ENCODE assay signal across 27 mouse cellular contexts in the genomic region with DNA sequence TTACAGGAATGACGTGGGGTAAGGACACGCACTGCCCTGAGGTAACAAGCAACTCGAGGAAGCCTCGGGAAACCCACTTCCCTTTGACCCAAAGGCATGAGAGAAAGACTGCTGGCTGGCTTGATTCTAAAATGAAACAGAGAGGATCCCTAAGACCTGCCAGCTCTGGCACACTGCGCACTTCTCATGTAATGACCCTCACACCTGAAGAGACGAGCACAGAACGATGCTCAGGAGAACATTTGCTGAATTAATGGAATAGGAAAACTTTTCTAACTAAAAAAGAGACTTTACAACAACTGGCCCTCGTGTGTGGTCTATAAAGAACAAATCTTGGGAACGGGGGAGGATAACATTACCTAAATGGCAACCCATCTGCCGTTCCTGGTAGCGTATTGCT. TPM values are rescaled to one million over a fixed set of nuclear protein-coding genes. Genes with fewer than 3 reads are reported as not detected.
DNase-seq lines count a peak whose midpoint lies in the region; ATAC-seq and TF ChIP-seq lines count a peak whose summit lies in the region.
"Had no signal": no experiment of that assay in that cellular context is flagged by ENCODE, and none has a peak within 500 bp of the region (broad histone marks: within the 10 kb centered on the region; RNA-seq: fewer than 3 reads in every experiment).

No protein-coding gene starts in this region.

- H3K27me3 ChIP-seq in kidney, adult 2 months (replicated peaks; ENCODE audit: control insufficient read depth, insufficient read depth, low read length): no peaks in the 10 kb centered on the region
- no peaks in the 10 kb centered on the region for H3K27me3 ChIP-seq in kidney, embryonic 15.5 days
- no peaks in the 10 kb centered on the region for H3K27me3 ChIP-seq in liver, adult 2 months (ENCODE audit: control insufficient read depth, insufficient read depth, low read length)
- no peaks in the 10 kb centered on the region for H3K27me3 ChIP-seq in liver, embryonic 12.5 days (replicated peaks)
- no peaks in the 10 kb centered on the region for H3K27me3 ChIP-seq in kidney, embryonic 16.5 days (ENCODE audit: insufficient read depth, low read length)
- H3K27me3 ChIP-seq: CH12.LX; heart, embryonic 12.5 days; limb, embryonic 13.5 days; liver, embryonic 15.5 days; Patski had no signal

- ATAC-seq in kidney, embryonic 15.5 days (replicated peaks; ENCODE audit: low FRiP score): no peak
- ATAC-seq in liver, embryonic 12.5 days: no peak
- no peak for ATAC-seq in kidney, embryonic 16.5 days (ENCODE audit: low FRiP score, low TSS enrichment)
- ATAC-seq: forebrain, embryonic 16.5 days; hindbrain, postnatal 0 days; intestine, embryonic 16.5 days; Patski had no signal

- no peak for TF ChIP-seq POLR2A in kidney, adult 2 months (IDR thresholded peaks at IDR 0.05; ENCODE audit: low read depth, low read length)
- no peak for TF ChIP-seq POLR2A in liver, adult 2 months (IDR thresholded peaks at IDR 0.05; ENCODE audit: extremely low read depth, insufficient read depth, low read length)

- WGBS in kidney, adult 2 months: 50% methylated on average over 11 of the region's 11 CpGs
- 81% methylated on average over 11 of the region's 11 CpGs for WGBS in kidney, embryonic 15.5 days
- WGBS in liver, adult 2 months: 45% methylated on average over 11 of the region's 11 CpGs
- 72% methylated on average over 11 of the region's 11 CpGs for WGBS in liver, embryonic 12.5 days (ENCODE audit: insufficient replicate concordance)
- 79% methylated on average over 11 of the region's 11 CpGs for WGBS in kidney, embryonic 16.5 days

- peak; percentile 59 for DNase-seq in kidney, adult 2 months
- peak; percentile 75 for DNase-seq in liver, adult 2 months (ENCODE audit: extremely low read depth, low read depth, low spot score)
- DNase-seq in kidney, postnatal 36 days: peak; percentile 31 to 41
- DNase-seq in heart, adult 18-20 months: no peak
- DNase-seq: adrenal gland, adult 8-10 months; B cell, adult 2 months; cerebellum, postnatal 10 days; gastrocnemius, postnatal 10 days; heart, postnatal 10 days; lung, postnatal 4 days; midbrain, embryonic 14.5 days; right cerebral cortex, postnatal 14 days; thymus, postnatal 25 days had no signal

- no peaks in the 10 kb centered on the region for H3K9me3 ChIP-seq in kidney, embryonic 15.5 days (replicated peaks)
- H3K9me3 ChIP-seq in liver, embryonic 12.5 days (replicated peaks): no peaks in the 10 kb centered on the region
- H3K9me3 ChIP-seq in kidney, embryonic 16.5 days (ENCODE audit: low read length): no peaks in the 10 kb centered on the region
- H3K9me3 ChIP-seq: embryonic facial prominence, embryonic 10.5 days; forebrain, embryonic 10.5 days; heart, embryonic 12.5 days; limb, embryonic 13.5 days; liver, embryonic 15.5 days had no signal

- no peaks in the 10 kb centered on the region for H3K36me3 ChIP-seq in kidney, adult 2 months (ENCODE audit: control insufficient read depth, insufficient read depth, low read length)
- no peaks in the 10 kb centered on the region for H3K36me3 ChIP-seq in kidney, embryonic 15.5 days
- no peaks in the 10 kb centered on the region for H3K36me3 ChIP-seq in liver, adult 2 months (ENCODE audit: control insufficient read depth, insufficient read depth, low read length)
- no peaks in the 10 kb centered on the region for H3K36me3 ChIP-seq in liver, embryonic 12.5 days
- no peaks in the 10 kb centered on the region for H3K36me3 ChIP-seq in kidney, embryonic 16.5 days (ENCODE audit: insufficient read depth, low read length)
- H3K36me3 ChIP-seq: embryonic facial prominence, embryonic 10.5 days; forebrain, embryonic 10.5 days; G1E; heart, embryonic 12.5 days; limb, embryonic 13.5 days; liver, embryonic 15.5 days had no signal

- H3K79me2 ChIP-seq in liver, adult 2 months (ENCODE audit: control insufficient read depth, insufficient read depth, low read length): no peaks in the 10 kb centered on the region

- H3K27ac ChIP-seq in kidney, adult 2 months (ENCODE audit: insufficient read depth, low read depth, low read length): peak overlapping the region; percentile 100
- H3K27ac ChIP-seq in kidney, embryonic 15.5 days: no peak overlapping the region
- H3K27ac ChIP-seq in liver, adult 2 months (replicated peaks; ENCODE audit: insufficient read depth, low read depth, low read length): peak overlapping the region; percentile 94
- H3K27ac ChIP-seq in liver, embryonic 12.5 days: no peak overlapping the region
- peak overlapping the region; percentile 66 for H3K27ac ChIP-seq in kidney, embryonic 16.5 days (ENCODE audit: low read length)
- H3K27ac ChIP-seq: embryonic facial prominence, embryonic 10.5 days; forebrain, embryonic 10.5 days; hindbrain, postnatal 0 days; limb, embryonic 13.5 days; liver, embryonic 15.5 days had no signal

- H3K9ac ChIP-seq in kidney, embryonic 15.5 days: no peak overlapping the region
- H3K9ac ChIP-seq in liver, adult 2 months (ENCODE audit: low read depth, low read length): peak overlapping the region; percentile 59
- no peak overlapping the region for H3K9ac ChIP-seq in liver, embryonic 12.5 days
- H3K9ac ChIP-seq in kidney, embryonic 16.5 days (replicated peaks; ENCODE audit: low read length): no peak overlapping the region
- H3K9ac ChIP-seq: heart, embryonic 12.5 days; limb, embryonic 13.5 days; liver, embryonic 15.5 days had no signal

- H3K4me2 ChIP-seq in kidney, embryonic 15.5 days: no peak overlapping the region
- H3K4me2 ChIP-seq in liver, embryonic 12.5 days: no peak overlapping the region
- H3K4me2 ChIP-seq in kidney, embryonic 16.5 days (replicated peaks; ENCODE audit: low read depth, low read length): no peak overlapping the region
- H3K4me2 ChIP-seq: heart, embryonic 12.5 days; limb, embryonic 13.5 days; liver, embryonic 15.5 days had no signal

- TF ChIP-seq CTCF in kidney, adult 2 months (conservative IDR thresholded peaks at IDR 0.05; ENCODE audit: insufficient read depth, insufficient read length, low read depth, low read length): no peak
- no peak for TF ChIP-seq CTCF in liver, adult 2 months (IDR thresholded peaks at IDR 0.05; ENCODE audit: low read depth, low read length)

- H3K4me1 ChIP-seq in kidney, adult 2 months (ENCODE audit: control insufficient read depth, insufficient read depth, low read length): peaks cover 22% of the 10 kb centered on the region
- peaks cover 15% of the 10 kb centered on the region; the same call in 1 of the 2 replicates for H3K4me1 ChIP-seq in kidney, embryonic 15.5 days
- H3K4me1 ChIP-seq in liver, adult 2 months (ENCODE audit: control insufficient read depth, insufficient read depth, low read length): peaks cover 6% of the 10 kb centered on the region
- no peaks in the 10 kb centered on the region for H3K4me1 ChIP-seq in liver, embryonic 12.5 days
- peaks cover 14% of the 10 kb centered on the region; the same call in 1 of the 2 replicates for H3K4me1 ChIP-seq in kidney, embryonic 16.5 days (ENCODE audit: insufficient read depth, low read length)
- H3K4me1 ChIP-seq: heart, embryonic 12.5 days; liver, embryonic 15.5 days had no signal

- no peak overlapping the region for H3K4me3 ChIP-seq in kidney, adult 2 months (ENCODE audit: insufficient read depth, low read depth, low read length)
- no peak overlapping the region for H3K4me3 ChIP-seq in kidney, embryonic 15.5 days (replicated peaks)
- H3K4me3 ChIP-seq in liver, adult 2 months (ENCODE audit: insufficient read depth, low read depth, low read length): peak overlapping the region; percentile 6; the same call in 1 of the 2 replicates
- no peak overlapping the region for H3K4me3 ChIP-seq in liver, embryonic 12.5 days
- H3K4me3 ChIP-seq in kidney, embryonic 16.5 days (ENCODE audit: low read length): no peak overlapping the region
- H3K4me3 ChIP-seq: embryonic facial prominence, embryonic 10.5 days; forebrain, embryonic 10.5 days; heart, embryonic 12.5 days; limb, embryonic 13.5 days; liver, embryonic 15.5 days had no signal

RNA-seq across cellular contexts. Expression of gene Fhit, which starts 2.2 kb away (rescaled TPM):
- 18.1 and 21.3 TPM in 2 replicates for polyA plus RNA-seq in kidney, adult 2 months (2012; rRNA removed)
- 5.0 and 5.1 TPM in 2 replicates for polyA plus RNA-seq in kidney, embryonic 15.5 days (2015; fragmentation: Nextera tagmentation; extraction: Ambion mirVana)
- 6.5 and 7.6 TPM in 2 replicates for total RNA-seq in liver, adult 2 months (2014; rRNA removed)
- polyA plus RNA-seq in liver, adult 2 months (2012; rRNA removed): 5.3 and 7.8 TPM in 2 replicates
- 2.1 and 2.3 TPM in 2 replicates for polyA plus RNA-seq in liver, embryonic 12.5 days (2016; fragmentation: Nextera tagmentation; extraction: Ambion mirVana)
- 6.4 and 6.7 TPM in 2 replicates for polyA plus RNA-seq in kidney, embryonic 16.5 days (2015; fragmentation: Nextera tagmentation; extraction: Ambion mirVana)
- total RNA-seq in heart, adult 18-20 months (2021): 1 to 10 TPM; 1.7 to 1.8 TPM
- total RNA-seq: G1E had no signal
- polyA plus RNA-seq: G1E had no signal

Comparison
In these comparisons a context has a peak if more than half of its experiments do, and no peak if none do; other contexts are left out.
1. H3K27ac ChIP-seq: peak in kidney, adult 2 months (single experiment), liver, adult 2 months (single experiment) and kidney, embryonic 16.5 days (single experiment); none in kidney, embryonic 15.5 days (single experiment) and liver, embryonic 12.5 days (single experiment).
2. DNase-seq: peak in kidney, adult 2 months (single experiment), liver, adult 2 months (single experiment) and kidney, postnatal 36 days (2 of 2); none in heart, adult 18-20 months (0 of 2).